Mouse (Mus musculus): ENCODE data around the gene Timeless.
"Not testable (repeated sequence)": the region's sequence is repeated elsewhere in the genome, so short reads cannot be mapped to it uniquely, and the experiment has no call there.

Gene Timeless

GRCm38 (mm10) chr10:128255925-128256324 is 24.1 kb downstream of the Timeless start:
- no peak for DNase-seq (ENCODE audit: low spot score in 2 of 2)

GRCm38 (mm10) chr10:128256328-128256727 is 24.5 kb downstream of the Timeless start:
- peak in 1 of 2 experiments; percentile 25 for DNase-seq (ENCODE audit: low spot score in 2 of 2)

- no peak for DNase-seq (ENCODE audit: low spot score in 2 of 2)
Observed at GRCm38 (mm10) chr10:128258953-128259352, 27.1 kb downstream of the Timeless start.

- no peak for DNase-seq (ENCODE audit: low spot score in 2 of 2)
Observed at GRCm38 (mm10) chr10:128259946-128260345, 28.1 kb downstream of the Timeless start.

GRCm38 (mm10) chr10:128260376-128260775 is 28.5 kb downstream of the Timeless start:
- DNase-seq (ENCODE audit: low spot score in 2 of 2): not testable (repeated sequence)

GRCm38 (mm10) chr10:128262300-128262699 is 30.4 kb downstream of the Timeless start:
- no peak for DNase-seq (ENCODE audit: low spot score in 2 of 2)

- DNase-seq (ENCODE audit: low spot score in 2 of 2): peak in 1 of 2 experiments; percentile 16
Observed at GRCm38 (mm10) chr10:128263393-128264310, 31.8 kb downstream of the Timeless start.

- DNase-seq (ENCODE audit: low spot score in 2 of 2): no peak
Observed at GRCm38 (mm10) chr10:128268371-128268770, 36.5 kb downstream of the Timeless start, which contains the start of gene Apof. Gene Apof (plus strand): TSS chr10:128268671.

- no peak for DNase-seq (ENCODE audit: low spot score in 2 of 2)
Observed at GRCm38 (mm10) chr10:128269206-128269910, 37.5 kb downstream of the Timeless start.

- peak; percentile 98 for DNase-seq (ENCODE audit: low spot score in 2 of 2)
Observed at GRCm38 (mm10) chr10:128270287-128270841, 38.5 kb downstream of the Timeless start, which contains the start of gene Stat2. Gene Stat2 (plus strand): TSS chr10:128270559.

GRCm38 (mm10) chr10:128270866-128271265 is 39.0 kb downstream of the Timeless start:
- no peak for DNase-seq (ENCODE audit: low spot score in 2 of 2)

GRCm38 (mm10) chr10:128271883-128272282 is 40.0 kb downstream of the Timeless start:
- DNase-seq (ENCODE audit: low spot score in 2 of 2): no peak

- DNase-seq (ENCODE audit: low spot score in 2 of 2): not testable (repeated sequence)
Observed at GRCm38 (mm10) chr10:128272819-128273439, 41.1 kb downstream of the Timeless start.

GRCm38 (mm10) chr10:128275374-128275773 is 43.5 kb downstream of the Timeless start:
- not testable (repeated sequence) for DNase-seq (ENCODE audit: low spot score in 2 of 2)

- no peak for DNase-seq (ENCODE audit: low spot score in 2 of 2)
Observed at GRCm38 (mm10) chr10:128278158-128278557, 46.3 kb downstream of the Timeless start.

GRCm38 (mm10) chr10:128280943-128281342 is 49.1 kb downstream of the Timeless start:
- DNase-seq (ENCODE audit: low spot score in 2 of 2): no peak

- no peak for DNase-seq (ENCODE audit: low spot score in 2 of 2)
Observed at GRCm38 (mm10) chr10:128281682-128282081, 49.8 kb downstream of the Timeless start.

- DNase-seq (ENCODE audit: low spot score in 2 of 2): no peak
Observed at GRCm38 (mm10) chr10:128282886-128283450, 51.1 kb downstream of the Timeless start.

- peak; percentile 73 to 74 for DNase-seq (ENCODE audit: low spot score in 2 of 2)
Observed at GRCm38 (mm10) chr10:128283604-128284579, 52.0 kb downstream of the Timeless start.

GRCm38 (mm10) chr10:128290594-128290993 is 58.7 kb downstream of the Timeless start:
- not testable (repeated sequence) for DNase-seq (ENCODE audit: low spot score in 2 of 2)

Data from right cerebral cortex, adult 2 months (tissue).